8 mouse cellular contexts compared by ENCODE assay signal in the genomic region with DNA sequence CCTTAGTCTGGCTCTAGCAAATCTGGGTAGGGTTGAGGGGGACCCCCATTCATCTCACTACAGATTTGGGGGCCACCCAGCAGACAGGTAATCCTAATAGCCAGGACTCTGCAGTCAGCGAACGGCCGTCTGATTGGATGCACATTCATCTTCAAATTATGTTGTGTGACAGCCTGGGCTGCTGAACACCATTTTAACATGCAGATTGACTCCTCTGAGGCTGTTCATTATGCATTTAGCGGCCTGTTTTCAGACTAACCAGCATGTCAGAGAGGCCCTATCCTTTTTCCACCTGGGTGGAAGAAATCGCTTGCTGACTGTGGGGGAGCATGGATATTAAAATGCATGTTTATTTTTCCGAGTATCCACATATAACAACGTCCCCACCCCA.
DNase-seq lines count a peak whose midpoint lies in the region; ATAC-seq and TF ChIP-seq lines count a peak whose summit lies in the region.
"Had no signal": no experiment of that assay in that cellular context is flagged by ENCODE, and none has a peak within 500 bp of the region (broad histone marks: within the 10 kb centered on the region; RNA-seq: fewer than 3 reads in every experiment).

No protein-coding gene starts in this region.

- H3K9me3 ChIP-seq in forebrain, embryonic 12.5 days, result no peaks in the 10 kb centered on the region
- H3K9me3 ChIP-seq in intestine, embryonic 14.5 days (ENCODE audit: control insufficient read depth, low read length), result peaks cover 7% of the 10 kb centered on the region; the same call in 1 of the 2 replicates
- no peaks in the 10 kb centered on the region for H3K9me3 ChIP-seq in neural tube, embryonic 13.5 days

- H3K9ac ChIP-seq in forebrain, embryonic 12.5 days, result no peak overlapping the region
- 0 out of 2 replicates have a peak overlapping the region, but pooled peaks have one; percentile 3 for H3K9ac ChIP-seq in intestine, embryonic 14.5 days (ENCODE audit: low read length)
- H3K9ac ChIP-seq in neural tube, embryonic 13.5 days, result peak overlapping the region; percentile 63

- H3K4me3 ChIP-seq in left cerebral cortex, adult 2 months, result no peak overlapping the region
- H3K4me3 ChIP-seq in forebrain, embryonic 12.5 days (replicated peaks), result no peak overlapping the region
- H3K4me3 ChIP-seq in intestine, embryonic 14.5 days (ENCODE audit: low read depth, low read length), result no peak overlapping the region
- no peak overlapping the region for H3K4me3 ChIP-seq in neural tube, embryonic 13.5 days

- H3K27me3 ChIP-seq in forebrain, embryonic 12.5 days, result no peaks in the 10 kb centered on the region
- H3K27me3 ChIP-seq in intestine, embryonic 14.5 days (replicated peaks; ENCODE audit: control insufficient read depth, insufficient read depth, low read length), result no peaks in the 10 kb centered on the region
- H3K27me3 ChIP-seq in neural tube, embryonic 13.5 days, result no peaks in the 10 kb centered on the region
- H3K27me3 ChIP-seq: Patski had no signal

- peak; percentile 63 for ATAC-seq in forebrain, embryonic 12.5 days (ENCODE audit: low FRiP score)
- no peak for ATAC-seq in intestine, embryonic 14.5 days (replicated peaks; ENCODE audit: low FRiP score, low TSS enrichment, low read depth)
- peak; percentile 44; the same call in 1 of the 2 replicates for ATAC-seq in neural tube, embryonic 13.5 days (ENCODE audit: low read depth)

- H3K4me1 ChIP-seq in forebrain, embryonic 12.5 days, result peaks cover 43% of the 10 kb centered on the region
- peaks cover 17% of the 10 kb centered on the region for H3K4me1 ChIP-seq in intestine, embryonic 14.5 days (replicated peaks; ENCODE audit: control insufficient read depth, insufficient read depth, low read length)
- H3K4me1 ChIP-seq in neural tube, embryonic 13.5 days (replicated peaks), result peaks cover 56% of the 10 kb centered on the region

- no peak overlapping the region for H3K4me2 ChIP-seq in forebrain, embryonic 12.5 days
- peak overlapping the region; percentile 3; the same call in 1 of the 2 replicates for H3K4me2 ChIP-seq in intestine, embryonic 14.5 days (ENCODE audit: low read length)
- H3K4me2 ChIP-seq in neural tube, embryonic 13.5 days, result no peak overlapping the region

- H3K36me3 ChIP-seq in forebrain, embryonic 12.5 days (replicated peaks), result no peaks in the 10 kb centered on the region
- H3K36me3 ChIP-seq in intestine, embryonic 14.5 days (ENCODE audit: control insufficient read depth, insufficient read depth, low read length), result no peaks in the 10 kb centered on the region
- no peaks in the 10 kb centered on the region for H3K36me3 ChIP-seq in neural tube, embryonic 13.5 days

- WGBS in forebrain, embryonic 12.5 days, result 24% methylated on average over 7 of the region's 7 CpGs
- WGBS in intestine, embryonic 14.5 days, result 44% methylated on average over 7 of the region's 7 CpGs
- 11% methylated on average over 7 of the region's 7 CpGs for WGBS in neural tube, embryonic 13.5 days

- peak overlapping the region; percentile 46; the same call in 1 of the 2 replicates for H3K27ac ChIP-seq in left cerebral cortex, adult 2 months
- H3K27ac ChIP-seq in forebrain, embryonic 12.5 days, result peak overlapping the region; percentile 84
- peak overlapping the region; percentile 67 for H3K27ac ChIP-seq in intestine, embryonic 14.5 days (ENCODE audit: low read depth)
- H3K27ac ChIP-seq in neural tube, embryonic 13.5 days (replicated peaks), result peak overlapping the region; percentile 94

- intact Hi-C loops in left cerebral cortex, adult 2 months (cut with DNase I), result no loop called here

- no peak for DNase-seq in left cerebral cortex, adult 2 months (ENCODE audit: extremely low spot score in 1 of 2, low spot score in 2 of 2)
- no peak for DNase-seq in left cerebral cortex, adult 11 months (ENCODE audit: low spot score)
- no peak for DNase-seq in intestine, embryonic 14.5 days (ENCODE audit: low spot score)
- no peak for DNase-seq in adrenal gland, adult (ENCODE audit: inconsistent age in 2 of 2, low spot score in 1 of 2)
- no peak for DNase-seq in right cerebral cortex, postnatal 4 days

- no peak for TF ChIP-seq CTCF in left cerebral cortex, adult 2 months (IDR thresholded peaks at IDR 0.05)
